Mouse (Mus musculus) layer of hippocampus, postnatal 14 days (tissue): ENCODE measurements around the gene Cd101. TPM values are rescaled to one million over a fixed set of nuclear protein-coding genes. Genes with fewer than 3 reads are reported as not detected.

Experiments used
- DNase-seq, 2 experiments: peaks; one replicate each; pipeline ENCODE4 v3.0.0; 2021 to 2022; ENCODE audit warnings: low spot score in 2 of 2, mixed read lengths in 1 of 2
- long read RNA-seq, 2 experiments: library from polyadenylated mRNA; stranded (forward); transcript quantifications; one replicate each; pipeline ENCODE4 v2.0.0; 2021
- total RNA-seq, 2 experiments: library from RNA; stranded (reverse); gene quantifications; 2 replicates each; pipeline ENCODE4 v1.2.3; 2021

Cd101 gene
- under 1 TPM; 0.32 to 0.52 TPM for total RNA-seq
- long read RNA-seq, experiment 1: 0 reads
- long read RNA-seq, experiment 2: 0 reads

- no peak for DNase-seq
Observed at GRCm38 (mm10) chr3:101029339-101029738, at the start of gene Cd101. Gene Cd101 (minus strand): TSS chr3:101029556.

DNA sequence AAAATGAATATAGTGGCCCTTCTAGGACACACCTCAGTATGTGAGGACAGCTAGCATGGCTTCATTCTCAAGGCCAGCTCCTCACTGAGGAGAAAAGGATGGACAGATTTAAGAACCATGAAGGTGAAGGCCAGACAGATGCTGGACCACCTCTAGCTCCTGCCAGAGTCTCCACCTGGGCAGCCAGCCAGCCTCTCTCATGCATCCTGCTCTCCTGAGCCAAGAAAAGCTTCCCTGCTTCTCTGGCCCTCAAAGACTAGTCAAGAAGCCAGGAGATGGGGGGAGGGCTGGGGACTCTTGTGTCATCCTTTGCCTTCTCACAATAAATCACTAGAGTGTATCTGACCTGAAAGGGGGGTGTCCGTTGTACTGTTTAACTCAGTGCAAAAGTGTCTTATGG lies 49.0 kb upstream of the Cd101 start:
- DNase-seq: no peak

- DNase-seq: no peak
Observed at GRCm38 (mm10) chr3:101077710-101078100, 48.3 kb upstream of the Cd101 start.

DNA sequence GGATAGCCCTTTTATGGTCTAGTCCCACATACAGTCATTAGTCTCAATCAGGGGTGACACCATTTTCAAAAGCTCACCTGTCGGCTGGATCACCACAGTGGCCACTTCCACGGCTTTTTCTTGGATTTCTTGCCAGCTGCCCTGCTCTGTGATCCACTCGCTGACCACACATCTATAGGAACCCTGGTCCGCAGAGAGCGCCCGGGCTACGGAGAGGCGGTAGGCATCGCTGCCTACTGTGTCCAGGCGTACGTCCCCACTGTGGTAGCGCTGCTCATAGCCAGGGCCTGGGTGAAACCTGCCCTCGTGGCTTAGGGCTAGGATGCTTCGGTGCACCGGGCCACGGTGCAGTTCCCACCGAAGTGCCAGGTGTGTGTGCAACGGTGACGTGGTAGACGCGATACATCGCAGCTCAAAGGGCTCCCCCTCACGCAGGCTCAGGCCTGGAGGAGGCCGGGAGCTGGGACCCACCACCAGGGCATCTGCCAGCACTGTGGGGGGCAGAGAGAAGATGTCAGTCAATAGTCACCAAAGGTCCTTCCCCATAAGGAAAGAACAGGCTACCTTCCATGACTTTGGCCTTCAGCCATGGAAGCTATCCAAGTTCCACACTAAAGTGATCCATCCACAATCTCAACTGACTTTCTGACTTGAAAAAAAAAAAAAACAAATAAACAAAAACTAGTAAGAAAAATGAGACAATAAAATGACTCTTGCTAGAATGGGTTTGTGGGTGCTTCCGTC lies 47.8 kb upstream of the Cd101 start:
- no peak for DNase-seq

- DNase-seq: no peak
Observed at GRCm38 (mm10) chr3:101075866-101076265, 46.5 kb upstream of the Cd101 start.

- DNase-seq: no peak
Observed at GRCm38 (mm10) chr3:101073384-101073783, 44.0 kb upstream of the Cd101 start.

DNA sequence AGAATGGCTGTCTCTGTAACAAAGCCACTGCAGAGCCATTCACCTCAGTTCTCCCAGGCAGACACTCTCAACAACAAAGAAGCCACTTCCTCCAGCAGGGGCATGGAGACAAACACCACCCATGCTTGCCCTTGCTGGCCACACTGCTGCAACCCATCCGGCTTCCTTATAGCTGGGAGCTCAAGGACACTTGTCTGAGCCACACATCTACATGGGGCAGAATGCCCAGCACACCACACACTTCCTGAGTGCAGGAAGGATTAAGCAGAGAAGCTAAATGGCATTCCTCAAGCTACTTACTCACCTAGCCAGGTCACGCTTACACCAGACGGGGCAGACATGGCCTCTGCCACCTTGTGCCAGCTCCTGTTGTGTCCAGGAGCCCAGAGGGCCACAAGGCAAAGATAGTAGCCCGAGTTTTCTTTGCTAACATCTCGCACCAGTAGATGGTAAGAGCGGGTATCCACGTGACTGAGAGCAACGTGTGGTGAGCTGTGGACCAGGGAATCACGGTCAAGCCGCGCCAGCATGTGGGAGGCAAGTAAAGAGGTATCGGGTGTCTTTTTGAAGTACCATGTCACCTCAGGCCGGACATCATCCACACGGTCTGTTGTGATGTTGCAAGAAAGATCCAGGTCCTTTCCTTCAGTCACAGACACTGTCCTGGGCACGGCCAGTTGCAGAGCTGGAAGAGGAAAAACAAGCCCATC lies 43.3 kb upstream of the Cd101 start:
- no peak for DNase-seq

DNA sequence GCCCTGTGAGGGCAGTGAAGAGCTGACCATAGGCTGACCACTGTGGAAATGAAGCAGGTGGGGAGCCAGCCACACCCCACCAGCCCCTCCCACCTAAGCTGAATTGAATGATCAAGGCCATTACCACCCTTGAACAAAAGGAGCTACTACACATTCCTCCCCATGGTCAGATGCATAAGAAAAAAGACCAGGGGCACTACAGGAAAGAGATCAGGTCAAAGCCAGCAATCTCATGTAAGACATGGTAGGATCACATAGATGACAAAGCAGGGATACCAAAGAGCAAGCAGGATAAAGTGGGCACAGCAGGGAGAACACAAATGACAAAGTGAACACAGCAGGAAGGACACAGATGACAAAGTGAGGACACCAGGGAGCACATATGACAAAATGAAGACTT lies 42.2 kb upstream of the Cd101 start:
- no peak for DNase-seq

DNA sequence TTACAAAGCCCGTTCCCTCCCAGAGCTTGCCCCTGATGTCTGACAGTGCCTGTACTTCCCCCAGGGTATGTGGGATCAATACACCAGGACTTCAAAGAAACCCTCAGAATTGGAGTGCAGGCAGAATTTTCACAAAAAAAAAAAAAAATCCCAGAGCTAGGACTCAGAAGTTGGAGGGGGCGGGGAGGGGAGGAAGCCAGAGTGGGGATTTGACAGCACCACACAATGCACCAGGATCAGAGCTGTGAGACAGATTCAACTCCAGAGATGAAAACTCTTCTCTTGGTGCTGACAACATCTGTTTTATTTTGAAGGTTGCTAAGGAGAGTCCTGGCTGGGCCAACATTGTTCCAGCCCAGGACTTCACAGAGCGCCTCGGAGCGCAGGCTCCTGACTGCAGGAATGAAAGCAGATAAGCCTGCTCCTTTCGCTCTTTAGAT lies 41.5 kb upstream of the Cd101 start:
- DNase-seq: no peak

DNA sequence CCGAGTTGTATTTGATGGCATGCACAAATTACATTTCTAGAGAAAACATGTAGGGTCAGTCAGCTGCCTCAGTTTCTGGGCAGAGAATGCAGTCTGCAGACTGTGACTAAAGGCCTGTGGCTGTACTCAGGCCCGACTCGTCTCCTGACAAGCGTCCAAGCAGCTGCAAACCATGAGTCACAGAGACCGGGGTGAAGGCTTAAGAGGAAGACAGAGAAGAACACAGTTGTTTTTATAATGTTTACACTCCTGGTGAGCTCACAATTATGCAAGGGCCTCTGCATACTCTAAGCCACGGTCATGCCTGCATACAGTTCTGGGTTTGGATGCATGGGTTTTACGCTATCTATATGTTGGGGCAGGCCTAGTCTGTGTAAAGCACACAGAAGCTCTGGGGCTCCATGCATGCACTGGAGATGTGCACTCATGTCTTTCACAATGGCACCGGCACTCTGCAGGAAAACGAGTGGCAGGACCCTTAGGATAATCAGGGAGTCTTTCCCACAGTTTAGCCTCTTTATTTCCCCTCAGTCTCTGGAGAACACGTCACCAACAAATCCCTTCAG lies 41.0 kb upstream of the Cd101 start:
- no peak for DNase-seq

DNA sequence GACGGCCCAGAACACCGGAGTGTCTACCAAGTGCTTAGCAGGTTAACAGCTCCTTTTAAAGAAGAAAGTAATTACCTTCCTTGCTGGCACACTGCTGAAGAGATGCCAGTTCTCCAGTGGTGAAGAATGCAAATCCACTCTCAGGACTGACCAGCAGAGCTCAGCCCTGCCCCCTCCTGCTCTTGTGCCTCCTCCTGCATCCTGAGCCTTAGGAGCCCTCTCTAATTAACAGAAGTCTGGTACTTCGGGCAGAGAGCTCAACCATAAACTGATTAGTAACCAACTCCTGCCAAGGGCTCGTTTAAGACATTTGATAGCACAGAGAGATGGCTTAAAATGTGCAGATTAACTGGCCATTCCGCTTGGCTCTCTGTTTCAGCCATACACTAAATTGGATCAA lies 39.3 kb upstream of the Cd101 start:
- DNase-seq: no peak

- DNase-seq: no peak
Observed at GRCm38 (mm10) chr3:101066175-101066574, 36.8 kb upstream of the Cd101 start.

GRCm38 (mm10) chr3:101061865-101062585 lies 32.7 kb upstream of the Cd101 start:
- DNase-seq: no peak

DNA sequence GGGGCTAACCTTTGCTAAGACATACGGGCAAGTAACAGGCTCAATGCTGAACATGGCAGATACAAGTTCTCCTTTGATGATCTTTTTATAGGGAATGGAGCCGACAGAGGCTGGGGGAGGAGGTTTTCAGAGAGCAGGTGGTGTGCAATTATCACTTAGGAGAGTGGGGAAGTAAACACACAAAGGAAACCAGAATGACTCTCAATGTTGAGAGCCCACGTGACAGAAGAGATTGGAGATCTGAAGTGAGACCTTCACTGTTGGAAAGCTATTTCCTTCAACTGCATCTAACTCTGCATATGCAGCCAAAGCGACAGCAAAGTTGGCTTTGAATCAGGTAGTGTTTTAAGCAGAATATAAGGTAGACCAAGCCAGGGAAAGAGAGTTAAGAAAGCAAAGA lies 29.9 kb upstream of the Cd101 start:
- DNase-seq: no peak

DNA sequence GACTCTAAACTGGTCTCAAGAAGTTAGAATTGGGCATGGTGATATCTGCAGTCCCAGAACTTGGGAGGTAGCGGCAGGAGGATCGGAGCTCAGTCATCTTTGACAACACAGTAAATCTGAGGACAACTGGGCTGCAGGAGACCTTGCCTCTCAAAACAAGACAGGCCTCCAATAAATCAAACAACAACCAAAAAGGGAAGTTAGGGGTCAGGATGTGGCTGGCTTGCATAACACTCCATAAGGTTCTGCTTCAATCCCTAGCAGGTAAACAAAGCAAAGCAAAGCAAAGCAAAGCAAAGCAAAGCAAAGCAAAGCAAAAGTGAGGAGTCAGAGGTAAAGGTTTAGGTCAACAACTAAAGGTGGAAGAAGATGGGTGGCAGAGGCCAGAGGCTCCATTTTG lies 28.8 kb upstream of the Cd101 start:
- no peak for DNase-seq

DNA sequence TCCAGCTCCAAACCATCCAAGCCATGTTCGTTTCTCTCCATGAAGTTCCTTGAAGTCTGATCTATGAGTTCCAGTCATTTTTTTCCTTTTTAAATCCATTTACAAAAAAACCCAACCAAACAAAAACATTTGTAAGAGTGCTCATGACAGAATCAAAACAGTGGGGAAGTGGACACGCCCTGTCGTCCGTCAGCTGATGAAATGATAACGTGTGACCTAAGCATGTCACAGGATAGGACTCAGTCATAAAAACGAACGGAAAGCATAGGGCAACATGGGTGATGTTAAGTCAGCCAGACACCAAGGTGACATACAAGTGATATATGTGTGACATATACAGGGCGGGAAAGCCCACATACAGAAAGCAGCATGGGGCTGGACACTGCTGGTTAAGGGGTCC lies 25.9 kb upstream of the Cd101 start:
- DNase-seq: no peak

- DNase-seq: no peak
Observed at GRCm38 (mm10) chr3:101051601-101052000, 22.2 kb upstream of the Cd101 start.

- DNase-seq: no peak
Observed at GRCm38 (mm10) chr3:101049997-101050396, 20.6 kb upstream of the Cd101 start.

DNA sequence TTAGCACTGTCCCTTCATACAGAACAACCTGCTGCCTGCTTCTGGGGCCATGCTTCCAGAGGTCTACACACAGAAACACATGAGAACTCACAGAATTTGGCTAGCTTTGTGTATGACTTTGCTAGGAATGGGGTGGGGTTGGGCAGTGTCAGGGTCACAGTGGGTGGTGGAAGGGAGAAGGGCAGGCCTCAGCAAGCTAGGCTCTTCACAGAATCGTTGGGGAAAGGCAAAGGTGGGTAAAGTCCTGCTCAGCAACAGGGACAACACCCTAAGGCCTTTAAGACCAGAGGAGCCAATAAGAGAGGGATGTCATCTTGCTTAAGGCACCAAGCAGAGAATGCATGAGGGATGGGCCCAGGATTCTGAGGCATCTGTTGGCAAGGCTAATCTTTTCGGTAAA lies 19.4 kb upstream of the Cd101 start:
- DNase-seq: no peak

- peak; percentile 23 to 63 for DNase-seq
Observed at GRCm38 (mm10) chr3:101047586-101048275, 18.4 kb upstream of the Cd101 start.

GRCm38 (mm10) chr3:101045431-101045830 lies 16.1 kb upstream of the Cd101 start:
- no peak for DNase-seq
